Mouse (Mus musculus) embryonic facial prominence, embryonic 11.5 days (tissue): ENCODE results near the gene Tmem110. TPM values are rescaled to one million over a fixed set of nuclear protein-coding genes. Genes with fewer than 3 reads are reported as not detected.

Source experiments
- ATAC-seq: fragments of 200-750 bp; cut with Nextera tagmentation; replicated peaks from 2 replicates; pipeline ENCODE4 v1.8.0; 2017; ENCODE audit warnings: low read depth; ENCODE audit not compliant: insufficient number of reproducible peaks, low FRiP score, low TSS enrichment
- DNase-seq: peaks from one replicate; pipeline ENCODE4 v3.0.0-alpha.2; 2015; ENCODE audit warnings: low spot score
- H3K27ac ChIP-seq: fragments of 300-500 bp; sonication (generic); replicated peaks from 2 replicates; pipeline ENCODE4 v1.5.1; 2014; ENCODE audit warnings: mild to moderate bottlenecking, low read depth, low read length, control low read depth
- H3K27me3 ChIP-seq: fragments of 300-500 bp; sonication (generic); 2 replicates; pipeline ENCODE4 v1.6.1; 2014; ENCODE audit warnings: mild to moderate bottlenecking, low read length, moderate library complexity, mixed read lengths; ENCODE audit not compliant: control insufficient read depth, insufficient read depth
- H3K36me3 ChIP-seq: fragments of 300-500 bp; sonication (generic); replicated peaks from 2 replicates; pipeline ENCODE4 v1.6.1; 2014; ENCODE audit warnings: low read depth, mild to moderate bottlenecking, low read length, moderate library complexity, mixed read lengths; ENCODE audit not compliant: control insufficient read depth, insufficient read depth
- H3K4me1 ChIP-seq: fragments of 300-500 bp; sonication (generic); 2 replicates; pipeline ENCODE4 v1.6.1; 2014; ENCODE audit warnings: low read length, mixed read lengths; ENCODE audit not compliant: control insufficient read depth, insufficient read depth
- H3K4me2 ChIP-seq: fragments of 300-500 bp; sonication (generic); 2 replicates; pipeline ENCODE4 v1.6.1; 2014; ENCODE audit warnings: low read depth, mild to moderate bottlenecking, control low read depth, low read length, moderate library complexity
- H3K4me3 ChIP-seq: fragments of 300-500 bp; sonication (generic); 2 replicates; pipeline ENCODE4 v1.5.1; 2014; ENCODE audit warnings: low read depth, low read length, control low read depth
- H3K9ac ChIP-seq: fragments of 300-500 bp; sonication (generic); replicated peaks from 2 replicates; pipeline ENCODE4 v1.6.1; 2014; ENCODE audit warnings: mild to moderate bottlenecking, control low read depth, low read length
- H3K9me3 ChIP-seq: fragments of 300-500 bp; sonication (generic); replicated peaks from 2 replicates; pipeline ENCODE4 v1.6.1; 2016; ENCODE audit warnings: mild to moderate bottlenecking, low read length, inconsistent platforms, mixed read lengths; ENCODE audit not compliant: control insufficient read depth
- WGBS: fragments of 180-500 bp; shearing (Covaris S2); extraction: QIAGEN DNeasy Blood & Tissue Kit; methylation state at CpG from one replicate; pipeline ENCODE4 v1.1.7; 2014; 5-methylcytosine and 5-hydroxymethylcytosine counted together
- polyA plus RNA-seq: library from polyadenylated mRNA; unstranded; fragments of >200 nt; fragmentation: Nextera tagmentation; extraction: Ambion mirVana; gene quantifications from 2 replicates; pipeline ENCODE4 v1.2.1, GENCODE M21; 2014

Tmem110 gene
- polyA plus RNA-seq = 31.1 and 36.1 TPM in 2 replicates

DNA sequence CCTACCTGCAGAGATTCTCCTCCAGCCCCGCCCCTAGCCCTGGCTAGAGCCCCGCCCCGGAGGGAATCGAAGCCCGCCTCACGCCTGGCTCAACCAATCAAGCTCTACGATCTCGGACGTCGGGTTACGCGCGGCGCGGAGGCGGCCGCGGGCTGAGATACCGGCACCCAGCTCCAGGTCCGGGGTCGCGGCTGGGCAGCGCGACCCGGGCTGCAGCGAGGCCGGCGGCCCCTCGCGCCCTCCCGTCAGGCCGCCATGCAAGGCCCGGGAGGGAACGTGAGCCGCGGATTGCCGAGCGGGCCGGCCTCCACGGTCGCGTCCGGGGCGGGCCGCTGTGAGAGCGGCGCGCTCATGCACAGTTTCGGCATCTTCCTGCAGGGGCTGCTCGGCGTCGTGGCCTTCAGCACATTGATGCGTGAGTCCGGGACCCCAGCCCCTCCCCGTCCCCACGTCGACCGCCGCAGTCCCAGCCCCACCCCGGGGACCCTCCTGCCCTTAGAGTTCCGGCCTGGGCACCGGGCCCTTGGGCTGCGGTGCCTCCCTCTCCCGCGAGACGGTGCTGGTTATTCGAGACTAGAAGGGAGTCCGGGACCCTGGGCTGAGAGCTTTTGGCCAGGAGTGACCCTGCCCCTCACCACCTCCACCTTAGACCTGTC, at the start of gene Tmem110:
Tmem110 (plus strand) TSS at position 115 of the 656 bp plus-strand sequence.
- Histone ChIP-seq H3K4me2 (peak within 1 kb of the TSS; percentile 81), H3K4me3 (peak within 1 kb of the TSS; percentile 83), H3K9me3 (no peaks in the 10 kb centered on the region), H3K27ac (no peak within 1 kb of the TSS), H3K9ac (peak within 1 kb of the TSS; percentile 87), H3K36me3 (no peaks in the 10 kb centered on the region), H3K4me1 (peaks cover 3% of the 10 kb centered on the region; the same call in 1 of the 2 replicates), H3K27me3 (no peaks in the 10 kb centered on the region)
- DNase-seq (peak; percentile 90), ATAC-seq (peak; percentile 90)
- WGBS = under 1% methylated on average over 51 of the region's 68 CpGs

- H3K36me3 ChIP-seq = no peaks in the 10 kb centered on the region
- ATAC-seq = no peak
These were observed 40.8 kb upstream of the Tmem110 start for GRCm38 (mm10) chr14:30784614-30785013.

DNA sequence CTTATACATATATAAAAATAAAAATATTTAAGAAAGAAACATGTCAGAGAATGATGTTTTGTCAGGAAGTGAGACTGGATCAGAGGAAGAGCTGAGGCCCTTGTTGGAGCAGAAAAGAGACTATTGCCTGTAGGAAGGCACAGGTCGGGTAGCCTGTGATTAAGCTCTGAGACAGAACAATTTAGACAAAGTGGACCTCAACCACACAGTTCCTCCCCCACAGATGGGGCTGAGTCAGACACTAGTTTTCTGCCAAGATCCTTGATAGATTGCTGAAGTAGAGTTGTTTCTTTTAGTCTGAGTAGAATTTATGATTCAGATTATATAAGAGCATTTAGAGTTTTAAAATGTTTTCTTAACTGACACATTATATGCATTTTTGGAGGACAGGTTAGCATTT, 35.9 kb upstream of the Tmem110 start:
- no peaks in the 10 kb centered on the region for H3K36me3 ChIP-seq

More at GRCm38 (mm10) chr14:30784614-30785013, 40.8 kb upstream of the Tmem110 start:
- no peak overlapping the region for H3K4me3 ChIP-seq
- no peak overlapping the region for H3K27ac ChIP-seq
- H3K4me1 ChIP-seq = no peaks in the 10 kb centered on the region
- H3K27me3 ChIP-seq = no peaks in the 10 kb centered on the region
- no peak overlapping the region for H3K4me2 ChIP-seq
- WGBS = 90% methylated on average over 6 of the region's 6 CpGs
- H3K9ac ChIP-seq = no peak overlapping the region
- H3K9me3 ChIP-seq = no peaks in the 10 kb centered on the region
- no peak for DNase-seq

GRCm38 (mm10) chr14:30792871-30793270, 32.5 kb upstream of the Tmem110 start:
- Histone ChIP-seq H3K9ac (no peak overlapping the region), H3K4me3 (no peak overlapping the region), H3K4me1 (no peaks in the 10 kb centered on the region), H3K27ac (no peak overlapping the region), H3K27me3 (no peaks in the 10 kb centered on the region), H3K4me2 (no peak overlapping the region), H3K9me3 (no peaks in the 10 kb centered on the region), H3K36me3 (no peaks in the 10 kb centered on the region; the same call in 1 of the 2 replicates)
- ATAC-seq (no peak), DNase-seq (no peak)
- 78% methylated on average over 3 of the region's 3 CpGs for WGBS

More for the DNA sequence above, 35.9 kb upstream of the Tmem110 start:
- ATAC-seq (no peak), DNase-seq (no peak)
- WGBS = 52% methylated on average over 1 of the region's 1 CpGs
- Histone ChIP-seq H3K9me3 (no peaks in the 10 kb centered on the region), H3K9ac (no peak overlapping the region), H3K4me1 (no peaks in the 10 kb centered on the region), H3K27ac (no peak overlapping the region), H3K27me3 (no peaks in the 10 kb centered on the region), H3K4me2 (no peak overlapping the region), H3K4me3 (no peak overlapping the region)

- no peak overlapping the region for H3K9ac ChIP-seq
- no peak overlapping the region for H3K4me3 ChIP-seq
- no peaks in the 10 kb centered on the region; the same call in none of the 2 replicates for H3K36me3 ChIP-seq
- ATAC-seq (no peak), DNase-seq (no peak)
- WGBS = 92% methylated on average over 2 of the region's 2 CpGs
- no peaks in the 10 kb centered on the region for H3K9me3 ChIP-seq
- no peaks in the 10 kb centered on the region for H3K27me3 ChIP-seq
- no peak overlapping the region for H3K4me2 ChIP-seq
- no peak overlapping the region for H3K27ac ChIP-seq
- H3K4me1 ChIP-seq = no peaks in the 10 kb centered on the region
These were observed 23.6 kb upstream of the Tmem110 start for GRCm38 (mm10) chr14:30801756-30802155.

DNA sequence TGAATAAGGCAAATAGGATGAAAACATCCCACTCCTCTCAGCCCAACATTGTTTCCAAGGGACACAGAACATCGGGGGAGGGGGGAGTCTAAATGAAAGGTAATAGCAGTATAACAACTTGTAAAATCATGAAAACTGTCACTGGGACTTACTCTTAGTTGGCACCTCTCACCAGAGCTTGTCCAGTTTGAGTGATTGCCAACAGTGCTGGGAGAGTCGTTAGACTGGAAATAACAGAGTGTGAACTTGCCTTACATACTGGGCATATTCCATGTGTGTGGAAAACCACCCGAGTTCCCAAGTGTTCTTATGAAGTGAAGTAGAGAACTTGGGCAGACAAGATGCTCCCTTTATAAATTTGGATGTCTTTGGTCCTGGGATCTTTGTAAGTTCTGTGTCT, 4.3 kb upstream of the Tmem110 start:
- Histone ChIP-seq H3K4me3 (no peak overlapping the region), H3K27me3 (no peaks in the 10 kb centered on the region), H3K9ac (no peak overlapping the region), H3K4me1 (peaks cover under 1% of the 10 kb centered on the region; the same call in 1 of the 2 replicates), H3K9me3 (no peaks in the 10 kb centered on the region), H3K27ac (no peak overlapping the region), H3K4me2 (no peak overlapping the region), H3K36me3 (no peaks in the 10 kb centered on the region)
- no peak for DNase-seq
- WGBS = 89% methylated on average over 3 of the region's 3 CpGs
- ATAC-seq = no peak

DNA sequence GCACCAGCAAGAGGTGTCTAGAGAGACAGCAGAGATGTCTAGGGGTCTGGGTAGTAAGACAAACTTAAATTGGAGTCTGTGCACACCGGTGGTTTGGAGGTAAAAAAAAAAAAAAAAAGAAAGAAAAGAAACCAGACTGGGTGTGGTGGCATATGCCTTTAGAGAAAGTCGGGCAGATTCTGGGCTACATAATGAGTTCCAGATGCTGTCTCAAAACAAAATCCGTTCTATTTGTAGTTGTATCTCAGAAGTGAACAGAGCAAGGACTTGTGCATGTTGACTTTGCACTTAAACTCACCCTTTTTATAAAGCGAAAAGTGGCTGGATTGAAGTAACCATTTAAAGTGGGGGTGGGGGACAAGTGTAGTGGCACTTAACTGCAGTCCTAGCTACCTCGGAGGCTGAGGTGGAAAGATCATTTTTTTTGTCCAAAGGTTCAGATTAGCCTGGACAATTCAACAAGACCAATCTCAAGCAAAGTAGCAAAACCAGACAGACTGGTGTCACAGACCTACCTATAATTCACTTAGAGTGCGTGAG, 864 bp upstream of the Tmem110 start:
- WGBS = 39% methylated on average over 6 of the region's 6 CpGs

DNA sequence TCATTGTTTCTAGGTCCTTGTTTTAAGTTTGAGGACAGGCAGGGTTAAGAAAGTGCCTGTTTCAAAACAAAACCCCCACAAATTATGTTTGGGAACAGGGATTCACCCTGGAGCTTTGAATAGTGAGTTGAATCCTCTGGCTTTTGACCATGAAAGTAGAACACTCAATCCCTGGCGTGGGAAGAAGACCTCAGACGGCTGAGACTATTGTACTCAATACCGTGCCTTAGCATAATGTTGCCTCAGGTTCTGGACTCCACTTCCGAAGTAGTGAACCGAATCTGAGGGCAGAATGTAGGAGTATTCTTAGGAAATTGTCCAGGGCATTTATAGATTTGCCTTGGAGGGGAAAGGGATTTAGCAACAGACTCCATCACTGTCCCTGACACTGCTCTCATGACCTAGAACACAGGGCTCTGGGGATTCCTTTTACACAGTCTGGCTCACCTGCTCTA, 342 bp upstream of the Tmem110 start:
- ATAC-seq (no peak), DNase-seq (no peak)
- no peaks in the 10 kb centered on the region for H3K9me3 ChIP-seq
- no peaks in the 10 kb centered on the region for H3K36me3 ChIP-seq
- no peaks in the 10 kb centered on the region for H3K27me3 ChIP-seq
- H3K4me2 ChIP-seq = peak overlapping the region; percentile 81; the same call in 1 of the 2 replicates
- 28% methylated on average over 5 of the region's 5 CpGs for WGBS
- peak overlapping the region; percentile 87 for H3K9ac ChIP-seq
- no peak overlapping the region for H3K27ac ChIP-seq
- H3K4me3 ChIP-seq = peak overlapping the region; percentile 83
- peaks cover 3% of the 10 kb centered on the region; the same call in 1 of the 2 replicates for H3K4me1 ChIP-seq

More for the DNA sequence above, 864 bp upstream of the Tmem110 start:
- Histone ChIP-seq H3K27me3 (no peaks in the 10 kb centered on the region), H3K9ac (no peak overlapping the region), H3K4me2 (no peak overlapping the region), H3K4me3 (no peak overlapping the region), H3K9me3 (no peaks in the 10 kb centered on the region), H3K36me3 (no peaks in the 10 kb centered on the region), H3K27ac (no peak overlapping the region), H3K4me1 (peaks cover 3% of the 10 kb centered on the region; the same call in 1 of the 2 replicates)
- DNase-seq (peak; percentile 69), ATAC-seq (no peak)
